Mouse (Mus musculus): ENCODE data around the gene Svep1. TPM values are rescaled to one million over a fixed set of nuclear protein-coding genes. Genes with fewer than 3 reads are reported as not detected.

The Svep1 gene
- polyA plus RNA-seq, 1 experiment from 2014 or later, result 0.51 TPM

DNA sequence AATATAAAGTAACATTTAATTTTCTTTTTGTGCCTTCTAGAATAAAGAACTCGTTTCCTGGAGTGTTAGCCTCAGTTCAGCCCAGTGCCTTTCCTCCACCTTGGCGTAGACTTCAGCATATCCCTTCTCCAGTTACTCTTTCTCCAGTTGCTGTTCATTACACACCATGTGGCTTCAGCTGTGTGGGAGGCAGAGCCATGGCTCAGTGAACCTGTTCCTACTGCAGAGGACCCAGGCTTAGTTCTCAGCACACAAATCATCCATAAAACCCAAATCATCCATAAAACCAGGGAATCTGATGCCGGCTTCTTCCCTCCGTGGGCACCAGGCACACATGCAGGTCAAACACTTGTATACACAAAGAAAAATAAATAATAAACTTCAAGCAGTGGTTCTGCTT is 22.8 kb downstream of the Svep1 start:
- no peak overlapping the region for H3K9ac ChIP-seq (replicated peaks; ENCODE audit: low read depth, low read length)
- no peaks in the 10 kb centered on the region for H3K27me3 ChIP-seq (ENCODE audit: control insufficient read depth, insufficient read depth, low read length)
- no peak overlapping the region for H3K27ac ChIP-seq (ENCODE audit: low read depth, low read length)
- WGBS, result 91% methylated on average over 4 of the region's 4 CpGs
- H3K36me3 ChIP-seq (ENCODE audit: control insufficient read depth, insufficient read depth, low read length), result no peaks in the 10 kb centered on the region
- no peaks in the 10 kb centered on the region for H3K9me3 ChIP-seq (ENCODE audit: control insufficient read depth, low read length)
- H3K4me1 ChIP-seq (ENCODE audit: control insufficient read depth, insufficient read depth, low read length), result no peaks in the 10 kb centered on the region
- ATAC-seq (ENCODE audit: low read depth), result no peak
- H3K4me2 ChIP-seq (ENCODE audit: low read depth, low read length), result no peak overlapping the region
- no peak overlapping the region for H3K4me3 ChIP-seq (ENCODE audit: low read depth, low read length)

DNA sequence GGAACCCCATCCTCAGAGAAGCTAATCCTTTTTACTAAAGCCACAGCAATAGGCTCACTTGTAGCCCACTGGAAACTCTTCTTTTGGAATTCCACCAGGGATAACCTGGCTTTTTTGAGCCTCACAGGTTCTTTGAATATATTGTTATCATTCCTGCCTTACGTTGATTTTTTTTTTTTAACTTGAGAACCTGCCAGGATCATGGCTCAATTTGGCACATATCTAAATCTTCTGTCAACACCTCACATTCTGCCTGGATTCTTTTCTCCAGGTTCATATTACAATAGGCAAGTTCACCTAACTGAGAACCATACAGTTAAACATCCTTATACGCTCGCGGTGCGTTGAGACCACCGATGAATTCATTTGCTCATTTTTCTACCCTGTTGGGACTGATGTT is 28.2 kb downstream of the Svep1 start:
- Histone ChIP-seq H3K4me3 (ENCODE audit: low read depth, low read length) (no peak overlapping the region), H3K36me3 (ENCODE audit: control insufficient read depth, insufficient read depth, low read length) (no peaks in the 10 kb centered on the region), H3K27me3 (ENCODE audit: control insufficient read depth, insufficient read depth, low read length) (no peaks in the 10 kb centered on the region), H3K4me2 (ENCODE audit: low read depth, low read length) (no peak overlapping the region), H3K9me3 (ENCODE audit: control insufficient read depth, low read length) (no peaks in the 10 kb centered on the region), H3K9ac (replicated peaks; ENCODE audit: low read depth, low read length) (no peak overlapping the region), H3K27ac (ENCODE audit: low read depth, low read length) (no peak overlapping the region), H3K4me1 (ENCODE audit: control insufficient read depth, insufficient read depth, low read length) (no peaks in the 10 kb centered on the region)
- ATAC-seq (ENCODE audit: low read depth), result no peak
- WGBS, result 91% methylated on average over 6 of the region's 6 CpGs

DNA sequence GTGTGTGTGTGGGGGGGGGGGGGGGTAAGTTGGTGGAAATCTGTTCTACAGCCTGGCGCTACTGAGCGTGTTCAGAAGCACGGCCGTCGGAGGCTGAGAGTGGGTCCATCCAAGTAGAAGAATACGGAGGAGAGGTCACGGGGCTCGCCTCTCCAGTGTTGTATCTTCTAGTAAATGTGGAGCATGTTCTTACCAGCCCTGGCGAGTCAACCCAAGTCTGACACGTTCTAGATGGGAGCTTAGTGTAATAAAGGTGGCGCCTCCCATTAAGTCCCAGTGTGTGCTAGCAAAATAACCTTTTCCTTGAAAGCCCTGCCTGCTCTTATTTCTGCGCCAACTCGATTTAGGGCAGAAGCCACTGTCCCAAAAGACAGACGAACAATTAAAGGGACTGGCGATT is 29.4 kb downstream of the Svep1 start:
- WGBS, result 85% methylated on average over 14 of the region's 15 CpGs
- Histone ChIP-seq H3K36me3 (ENCODE audit: control insufficient read depth, insufficient read depth, low read length) (no peaks in the 10 kb centered on the region), H3K27me3 (ENCODE audit: control insufficient read depth, insufficient read depth, low read length) (no peaks in the 10 kb centered on the region), H3K9ac (replicated peaks; ENCODE audit: low read depth, low read length) (no peak overlapping the region), H3K4me2 (ENCODE audit: low read depth, low read length) (no peak overlapping the region), H3K9me3 (ENCODE audit: control insufficient read depth, low read length) (no peaks in the 10 kb centered on the region), H3K4me1 (ENCODE audit: control insufficient read depth, insufficient read depth, low read length) (no peaks in the 10 kb centered on the region), H3K27ac (ENCODE audit: low read depth, low read length) (no peak overlapping the region), H3K4me3 (ENCODE audit: low read depth, low read length) (no peak overlapping the region)
- ATAC-seq (ENCODE audit: low read depth), result no peak

DNA sequence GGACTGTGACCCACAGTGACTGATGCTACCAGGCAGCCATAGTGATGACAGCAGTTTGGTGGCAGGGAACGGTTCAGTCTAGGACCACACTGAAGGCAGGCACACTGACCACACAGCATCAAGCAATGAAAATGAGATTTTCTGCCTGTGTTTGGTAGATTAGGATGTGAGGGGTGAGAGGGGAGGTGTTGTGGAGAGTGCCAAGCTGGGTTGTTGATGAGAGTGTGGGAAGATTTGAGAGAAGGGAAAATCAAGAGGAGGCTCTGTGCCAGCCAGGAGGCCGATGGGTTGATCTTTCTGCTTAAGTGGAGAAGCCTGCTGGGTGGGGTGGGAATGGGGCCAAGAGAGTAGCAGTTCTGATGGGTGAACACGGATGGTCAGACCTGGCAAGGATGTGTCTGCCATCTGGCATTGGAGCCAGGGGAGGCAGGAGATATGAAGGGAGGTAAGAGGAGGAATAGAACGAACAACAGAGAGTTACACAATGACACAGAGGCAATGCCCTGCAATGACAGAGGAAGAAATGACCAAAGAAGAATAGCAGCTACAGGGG is 32.1 kb downstream of the Svep1 start:
- 75% methylated on average over 4 of the region's 4 CpGs for WGBS
- no peak for ATAC-seq (ENCODE audit: low read depth)

DNA sequence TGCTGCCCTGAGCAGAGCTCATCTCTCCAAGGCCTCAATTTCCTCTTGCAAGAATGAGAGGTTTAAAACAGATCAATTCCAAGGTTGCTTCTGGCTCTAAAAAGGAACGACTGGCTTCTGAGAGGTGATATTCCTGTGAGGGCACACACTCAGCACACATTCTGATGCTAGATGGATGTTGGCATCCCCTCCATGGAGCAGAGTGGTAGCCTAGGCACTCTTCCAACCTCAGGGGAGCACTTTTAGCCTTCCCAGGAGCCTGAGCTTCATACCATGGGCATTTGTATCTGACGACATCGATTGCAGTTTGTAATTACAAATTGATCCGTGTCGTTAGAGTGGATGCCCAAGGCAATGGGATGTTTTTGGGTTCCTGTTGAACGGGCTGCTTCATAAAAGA is 33.3 kb downstream of the Svep1 start:
- ATAC-seq (ENCODE audit: low read depth), result no peak
- H3K9ac ChIP-seq (replicated peaks; ENCODE audit: low read depth, low read length), result no peak overlapping the region
- no peaks in the 10 kb centered on the region for H3K9me3 ChIP-seq (ENCODE audit: control insufficient read depth, low read length)
- no peak overlapping the region for H3K27ac ChIP-seq (ENCODE audit: low read depth, low read length)
- no peaks in the 10 kb centered on the region for H3K27me3 ChIP-seq (ENCODE audit: control insufficient read depth, insufficient read depth, low read length)
- no peaks in the 10 kb centered on the region for H3K36me3 ChIP-seq (ENCODE audit: control insufficient read depth, insufficient read depth, low read length)
- no peak overlapping the region for H3K4me3 ChIP-seq (ENCODE audit: low read depth, low read length)
- no peak overlapping the region for H3K4me2 ChIP-seq (ENCODE audit: low read depth, low read length)
- H3K4me1 ChIP-seq (ENCODE audit: control insufficient read depth, insufficient read depth, low read length), result no peaks in the 10 kb centered on the region
- WGBS, result 65% methylated on average over 6 of the region's 6 CpGs

More for the DNA sequence above, 32.1 kb downstream of the Svep1 start:
- no peaks in the 10 kb centered on the region for H3K36me3 ChIP-seq (ENCODE audit: control insufficient read depth, insufficient read depth, low read length)
- no peak overlapping the region for H3K9ac ChIP-seq (replicated peaks; ENCODE audit: low read depth, low read length)
- H3K4me1 ChIP-seq (ENCODE audit: control insufficient read depth, insufficient read depth, low read length), result no peaks in the 10 kb centered on the region
- H3K27me3 ChIP-seq (ENCODE audit: control insufficient read depth, insufficient read depth, low read length), result no peaks in the 10 kb centered on the region
- no peaks in the 10 kb centered on the region for H3K9me3 ChIP-seq (ENCODE audit: control insufficient read depth, low read length)
- no peak overlapping the region for H3K4me3 ChIP-seq (ENCODE audit: low read depth, low read length)
- H3K4me2 ChIP-seq (ENCODE audit: low read depth, low read length), result no peak overlapping the region
- H3K27ac ChIP-seq (ENCODE audit: low read depth, low read length), result no peak overlapping the region

DNA sequence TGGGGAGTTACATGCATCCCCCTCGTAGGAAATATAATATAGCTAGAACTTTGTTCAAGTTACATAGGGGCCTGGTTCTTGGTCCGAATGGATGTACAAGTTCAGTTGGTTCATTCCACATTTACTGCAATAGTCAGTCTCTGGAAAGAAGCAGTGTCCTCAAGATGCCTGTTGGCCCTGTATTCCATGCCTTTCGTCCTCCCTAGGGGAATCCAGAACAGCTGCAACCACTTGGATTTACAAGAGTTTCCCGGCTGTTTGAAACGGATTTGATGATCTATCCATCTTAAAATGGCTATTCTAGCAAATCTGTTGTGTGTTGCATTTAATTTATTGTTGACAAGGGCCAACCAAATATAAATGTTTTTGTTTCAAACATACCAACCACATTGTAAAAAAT is 36.2 kb downstream of the Svep1 start:
- H3K27me3 ChIP-seq (ENCODE audit: control insufficient read depth, insufficient read depth, low read length), result no peaks in the 10 kb centered on the region
- no peak overlapping the region for H3K4me2 ChIP-seq (ENCODE audit: low read depth, low read length)
- no peak overlapping the region for H3K27ac ChIP-seq (ENCODE audit: low read depth, low read length)
- H3K9ac ChIP-seq (replicated peaks; ENCODE audit: low read depth, low read length), result no peak overlapping the region
- no peaks in the 10 kb centered on the region for H3K4me1 ChIP-seq (ENCODE audit: control insufficient read depth, insufficient read depth, low read length)
- WGBS, result 71% methylated on average over 5 of the region's 5 CpGs
- H3K4me3 ChIP-seq (ENCODE audit: low read depth, low read length), result no peak overlapping the region
- no peak for ATAC-seq (ENCODE audit: low read depth)
- no peaks in the 10 kb centered on the region for H3K9me3 ChIP-seq (ENCODE audit: control insufficient read depth, low read length)
- no peaks in the 10 kb centered on the region for H3K36me3 ChIP-seq (ENCODE audit: control insufficient read depth, insufficient read depth, low read length)

DNA sequence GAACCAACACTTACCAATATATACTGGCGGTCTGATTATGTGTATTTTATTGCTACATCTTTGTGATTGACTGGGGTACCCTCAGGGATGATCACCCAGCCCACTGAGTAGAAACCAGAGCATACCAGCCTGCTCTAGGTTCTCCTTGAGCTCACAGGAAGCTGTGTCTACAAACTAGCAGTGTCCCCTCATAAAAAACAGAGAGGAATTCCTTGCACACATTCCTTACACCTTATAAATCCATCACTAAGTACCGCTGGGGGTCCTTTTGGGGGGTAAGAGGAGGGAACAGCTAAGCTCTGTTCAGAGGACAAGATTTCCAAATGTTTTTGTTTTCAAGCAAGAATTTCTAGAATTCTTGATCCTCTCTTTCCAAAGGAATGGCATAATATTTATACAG is 36.7 kb downstream of the Svep1 start:
- Histone ChIP-seq H3K9me3 (ENCODE audit: control insufficient read depth, low read length) (no peaks in the 10 kb centered on the region), H3K4me3 (ENCODE audit: low read depth, low read length) (no peak overlapping the region), H3K9ac (replicated peaks; ENCODE audit: low read depth, low read length) (no peak overlapping the region), H3K4me2 (ENCODE audit: low read depth, low read length) (no peak overlapping the region), H3K36me3 (ENCODE audit: control insufficient read depth, insufficient read depth, low read length) (no peaks in the 10 kb centered on the region), H3K4me1 (ENCODE audit: control insufficient read depth, insufficient read depth, low read length) (no peaks in the 10 kb centered on the region), H3K27ac (ENCODE audit: low read depth, low read length) (no peak overlapping the region), H3K27me3 (ENCODE audit: control insufficient read depth, insufficient read depth, low read length) (no peaks in the 10 kb centered on the region)
- no peak for ATAC-seq (ENCODE audit: low read depth)
- WGBS, result 80% methylated on average over 2 of the region's 2 CpGs

DNA sequence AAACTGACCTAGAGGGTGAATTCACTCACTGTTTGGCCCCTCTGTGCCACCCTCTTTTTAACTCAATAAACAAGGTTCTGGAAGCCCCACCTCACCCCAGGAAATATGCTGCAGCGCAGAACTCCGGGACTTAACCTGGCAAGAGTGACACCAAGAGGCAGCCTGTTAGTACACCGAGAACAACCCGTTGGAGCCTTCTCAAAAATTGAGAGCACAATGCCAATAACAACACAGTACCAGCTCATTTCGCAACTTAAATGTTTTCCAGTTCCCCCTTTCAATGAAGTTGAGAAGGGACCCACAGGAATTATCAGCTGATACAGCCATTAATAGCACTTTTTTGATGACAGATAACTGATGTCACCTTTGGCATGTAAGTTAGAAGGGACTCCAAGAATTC is 38.3 kb downstream of the Svep1 start:
- Histone ChIP-seq H3K27ac (ENCODE audit: low read depth, low read length) (no peak overlapping the region), H3K27me3 (ENCODE audit: control insufficient read depth, insufficient read depth, low read length) (no peaks in the 10 kb centered on the region), H3K4me1 (ENCODE audit: control insufficient read depth, insufficient read depth, low read length) (no peaks in the 10 kb centered on the region), H3K4me2 (ENCODE audit: low read depth, low read length) (no peak overlapping the region), H3K9me3 (ENCODE audit: control insufficient read depth, low read length) (no peaks in the 10 kb centered on the region), H3K36me3 (ENCODE audit: control insufficient read depth, insufficient read depth, low read length) (no peaks in the 10 kb centered on the region), H3K4me3 (ENCODE audit: low read depth, low read length) (no peak overlapping the region), H3K9ac (replicated peaks; ENCODE audit: low read depth, low read length) (no peak overlapping the region)
- no peak for ATAC-seq (ENCODE audit: low read depth)
- WGBS, result 95% methylated on average over 5 of the region's 5 CpGs

DNA sequence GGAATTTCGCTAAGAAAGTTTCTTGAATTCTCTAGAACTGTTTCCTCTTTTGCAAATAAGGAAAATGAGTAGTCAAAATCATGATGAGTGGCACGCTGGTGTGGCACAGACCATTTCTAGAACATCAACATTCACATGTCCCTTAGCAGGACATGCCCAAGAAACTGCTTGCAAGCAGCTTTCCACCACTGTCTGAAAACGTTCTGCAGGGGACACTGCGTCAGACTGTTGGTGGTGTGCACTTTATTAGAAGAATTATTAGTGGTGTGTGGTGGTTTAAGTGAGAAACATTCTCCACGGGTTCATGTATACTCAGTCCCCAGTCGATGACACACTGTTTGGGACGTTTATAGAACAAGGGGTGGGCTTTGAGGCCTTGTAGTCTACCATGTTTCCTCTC is 40.9 kb downstream of the Svep1 start:
- no peak overlapping the region for H3K4me2 ChIP-seq (ENCODE audit: low read depth, low read length)
- H3K36me3 ChIP-seq (ENCODE audit: control insufficient read depth, insufficient read depth, low read length), result no peaks in the 10 kb centered on the region
- no peak overlapping the region for H3K4me3 ChIP-seq (ENCODE audit: low read depth, low read length)
- no peaks in the 10 kb centered on the region for H3K4me1 ChIP-seq (ENCODE audit: control insufficient read depth, insufficient read depth, low read length)
- ATAC-seq (ENCODE audit: low read depth), result no peak
- no peaks in the 10 kb centered on the region for H3K27me3 ChIP-seq (ENCODE audit: control insufficient read depth, insufficient read depth, low read length)
- WGBS, result 81% methylated on average over 7 of the region's 7 CpGs
- no peak overlapping the region for H3K9ac ChIP-seq (replicated peaks; ENCODE audit: low read depth, low read length)
- H3K27ac ChIP-seq (ENCODE audit: low read depth, low read length), result no peak overlapping the region
- no peaks in the 10 kb centered on the region for H3K9me3 ChIP-seq (ENCODE audit: control insufficient read depth, low read length)

DNA sequence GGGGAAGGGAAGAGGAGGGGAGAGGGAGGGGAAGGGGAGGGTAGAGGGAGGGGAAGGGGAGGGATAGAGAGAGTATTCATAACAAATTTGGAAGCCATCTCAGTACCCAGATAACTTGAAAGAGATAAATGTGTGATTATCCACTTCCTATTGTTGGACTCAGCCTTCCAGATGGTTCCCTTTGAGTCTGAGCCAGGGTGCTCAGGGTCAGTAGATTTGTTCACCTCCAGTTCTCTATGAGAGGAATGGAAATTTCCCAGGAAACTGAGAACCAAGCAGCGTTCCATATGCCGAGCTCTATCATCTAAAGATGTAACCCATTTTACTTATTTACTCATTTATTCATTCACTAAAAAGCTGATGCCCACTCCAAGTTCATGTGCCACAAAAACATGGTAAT is 44.8 kb downstream of the Svep1 start:
- ATAC-seq (ENCODE audit: low read depth), result no peak
- Histone ChIP-seq H3K4me1 (ENCODE audit: control insufficient read depth, insufficient read depth, low read length) (no peaks in the 10 kb centered on the region), H3K27ac (ENCODE audit: low read depth, low read length) (no peak overlapping the region), H3K9ac (replicated peaks; ENCODE audit: low read depth, low read length) (no peak overlapping the region), H3K4me2 (ENCODE audit: low read depth, low read length) (no peak overlapping the region), H3K36me3 (ENCODE audit: control insufficient read depth, insufficient read depth, low read length) (no peaks in the 10 kb centered on the region), H3K9me3 (ENCODE audit: control insufficient read depth, low read length) (no peaks in the 10 kb centered on the region), H3K27me3 (ENCODE audit: control insufficient read depth, insufficient read depth, low read length) (no peaks in the 10 kb centered on the region), H3K4me3 (ENCODE audit: low read depth, low read length) (no peak overlapping the region)
- 75% methylated on average over 2 of the region's 2 CpGs for whole genome bisulfite sequencing
